Mouse (Mus musculus) effector memory CD4-positive, alpha-beta T cell, adult 5 months (primary cell): Measurements from ENCODE around the gene Car14. TPM values are rescaled to one million over a fixed set of nuclear protein-coding genes. Genes with fewer than 3 reads are reported as not detected.

Experiments used
- polyA plus RNA-seq: library from polyadenylated mRNA; unstranded; fragments of 100-300 nt; shearing (Covaris generic); gene quantifications from one replicate; pipeline ENCODE4 v1.2.1, GENCODE M21; 2017

Car14 gene
- not detected for polyA plus RNA-seq

GRCm38 (mm10) chr3:95904568-95904967, at the start of gene Car14:
Car14 (minus strand) TSS chr3:95904691.

GRCm38 (mm10) chr3:95928658-95929503, 24.4 kb upstream of the Car14 start, which contains the start of gene Anp32e:
Anp32e (plus strand) TSS chr3:95929246.

GRCm38 (mm10) chr3:95893606-95894316, 10.7 kb downstream of the Car14 start, which contains the start of gene Aph1a:
Aph1a (plus strand) TSS chr3:95893969.

DNA sequence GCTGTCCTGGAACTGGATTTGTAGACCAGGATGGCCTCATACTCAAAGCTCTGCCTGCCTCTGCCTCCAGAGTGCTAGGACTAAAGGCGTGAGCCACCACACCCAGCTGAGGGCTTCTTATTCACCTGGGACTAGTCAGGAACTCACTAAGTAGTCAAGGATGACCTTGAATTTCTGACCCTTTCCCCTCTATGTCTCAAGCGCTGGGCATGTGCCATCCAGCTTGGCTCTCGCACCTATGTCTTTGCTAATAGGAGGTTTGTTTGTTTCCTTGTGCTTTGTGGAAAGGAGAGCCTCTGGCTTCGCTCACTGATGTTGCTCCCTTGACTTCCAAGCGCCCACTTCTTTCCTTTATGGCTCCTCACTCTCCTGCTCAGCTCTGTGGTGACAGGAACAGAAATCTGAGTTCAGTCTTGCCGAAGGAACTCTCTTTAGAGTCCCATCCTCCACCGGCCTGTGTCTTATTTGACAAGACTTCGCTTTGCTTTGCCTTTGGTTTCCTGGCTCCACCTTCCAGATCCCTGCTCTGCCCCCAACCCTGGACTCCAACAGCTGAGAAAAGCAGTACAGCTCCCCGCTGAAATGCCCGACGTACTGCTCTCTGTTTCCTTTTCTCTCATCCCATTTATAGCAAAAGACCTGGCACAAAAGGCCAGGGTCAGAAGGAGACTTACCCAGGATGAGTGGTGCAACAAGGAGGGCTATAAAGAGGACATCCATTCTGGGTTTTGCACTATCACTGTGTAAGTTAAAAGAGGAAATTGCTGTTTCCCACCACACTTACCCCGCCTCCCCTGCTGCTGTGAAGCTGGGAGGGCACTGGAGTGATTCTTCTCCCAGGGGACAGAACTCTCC, 13.1 kb downstream of the Car14 start, which contains the start of gene BC028528:
Gene BC028528 (minus strand): TSS at position 795 of the 855 bp plus-strand sequence.

DNA sequence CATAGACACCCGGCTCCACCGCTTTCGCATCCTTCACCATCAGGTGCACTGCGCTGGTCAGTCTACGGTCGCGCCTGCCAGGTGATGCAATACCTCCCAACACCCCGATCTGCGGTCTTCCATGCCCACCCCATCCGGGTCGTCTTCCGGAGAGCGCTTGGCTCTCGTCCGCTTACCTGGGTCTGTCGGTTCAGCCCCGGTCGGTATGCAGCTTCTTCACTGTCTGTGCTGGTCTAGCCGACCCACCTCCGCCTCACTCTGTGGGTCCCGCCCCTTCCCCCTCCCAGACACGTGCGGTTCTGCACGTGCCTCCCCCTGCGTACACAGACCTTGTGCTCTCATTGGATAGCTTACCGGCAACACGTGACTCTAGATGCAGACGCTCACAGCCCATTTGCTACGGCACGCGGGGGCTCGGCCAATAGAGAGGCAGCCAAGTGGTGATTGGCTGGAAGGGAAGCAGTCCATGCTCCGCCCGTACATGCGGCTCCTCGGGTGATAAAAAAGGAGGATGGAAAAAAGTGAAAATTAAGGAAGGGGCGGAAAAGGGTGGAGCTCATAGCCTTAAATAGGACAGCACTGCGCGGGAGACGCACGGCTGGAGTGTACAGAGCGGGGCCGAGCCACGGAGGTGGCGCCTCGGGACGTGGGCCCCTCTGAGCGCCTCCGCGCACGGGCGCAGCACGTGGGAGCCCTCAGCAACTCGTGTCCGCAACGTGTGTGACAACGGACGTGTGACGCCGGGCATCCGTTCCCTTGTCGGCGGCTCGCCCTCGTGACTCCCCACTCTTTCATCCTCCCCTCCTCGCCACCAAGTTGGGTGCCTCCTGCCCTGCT, 22.3 kb downstream of the Car14 start, which contains the start of gene Ciart:
Gene Ciart (minus strand): TSS at position 273 of the 837 bp plus-strand sequence.

DNA sequence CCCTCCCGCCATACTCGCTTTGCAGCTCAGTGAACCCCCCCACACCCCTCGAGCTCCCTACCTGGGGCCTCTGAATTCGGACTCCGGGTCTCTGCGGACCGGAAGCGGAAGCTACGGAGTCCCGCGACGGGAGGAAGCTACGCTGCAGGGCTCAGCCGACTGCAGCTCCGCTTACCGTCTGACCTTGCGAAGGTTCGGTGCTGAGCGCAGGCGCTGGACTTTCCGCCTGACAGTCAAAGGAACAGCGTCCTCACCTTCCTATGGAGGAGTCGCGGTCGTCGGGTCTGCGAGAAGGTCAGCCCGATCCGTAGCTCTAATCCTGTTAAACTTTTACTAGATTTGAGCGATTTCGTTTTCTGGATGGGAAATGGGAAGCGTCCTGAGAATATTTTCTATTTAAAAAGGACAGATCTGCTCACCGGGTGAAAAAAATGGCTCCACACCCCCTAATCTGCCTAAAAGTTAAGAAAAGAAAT, 33.1 kb downstream of the Car14 start, which contains the start of gene Mrps21:
Gene Mrps21 (minus strand): TSS at position 128 of the 476 bp plus-strand sequence.

DNA sequence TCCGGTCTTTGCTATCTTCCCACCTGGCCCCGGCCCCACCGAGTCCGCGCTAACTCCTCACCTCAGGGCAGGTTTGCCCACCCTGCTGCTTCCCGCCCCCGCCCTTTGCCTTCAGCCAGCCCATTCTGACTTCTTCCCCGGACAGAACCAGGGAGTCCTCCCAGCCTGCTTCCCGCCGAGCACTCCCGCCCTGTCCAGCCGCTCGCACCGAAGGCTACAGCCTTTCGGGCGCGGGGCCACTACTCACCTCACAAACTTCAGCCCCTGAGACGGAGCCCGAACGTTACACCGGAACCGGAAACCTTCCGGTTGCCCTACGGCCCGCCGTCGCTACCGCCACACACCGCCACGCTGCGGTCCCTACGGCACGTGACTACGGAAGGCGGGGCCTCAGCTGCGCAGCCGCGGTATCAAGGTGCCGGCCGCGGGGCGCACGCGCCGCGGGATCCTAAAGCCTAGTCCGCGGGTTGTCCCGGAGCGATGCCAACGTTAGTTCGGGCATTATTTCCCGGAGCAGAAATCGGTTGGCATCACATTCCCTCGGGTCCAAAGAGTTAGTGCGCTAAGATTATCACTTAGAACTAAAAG, 48.9 kb downstream of the Car14 start, which contains the start of gene Prpf3:
Gene Prpf3 (minus strand): TSS at position 384 of the 588 bp plus-strand sequence.

Other genes starting within 250 kb of the Car14 start
- 460 TPM for gene Mcl1, start 245.9 kb downstream of the Car14 start, polyA plus RNA-seq
- 2.6 TPM for gene Adamtsl4, start 216.8 kb downstream of the Car14 start, polyA plus RNA-seq
- gene Ecm1, start 165.1 kb downstream of the Car14 start, polyA plus RNA-seq: 12.3 TPM
- gene Tars2, start 144.5 kb downstream of the Car14 start, polyA plus RNA-seq: 48.3 TPM
- 52.7 TPM for gene Rprd2, start 85.8 kb downstream of the Car14 start, polyA plus RNA-seq
- 37.2 TPM for gene Prpf3, start 48.8 kb downstream of the Car14 start, polyA plus RNA-seq
- 101 TPM for gene Mrps21, start 33.2 kb downstream of the Car14 start, polyA plus RNA-seq
- gene Ciart, start 22.4 kb downstream of the Car14 start, polyA plus RNA-seq: 23.2 TPM
- not detected for gene BC028528, start 12.7 kb downstream of the Car14 start, polyA plus RNA-seq
- gene Aph1a, start 10.7 kb downstream of the Car14 start, polyA plus RNA-seq: 39.2 TPM
- gene Anp32e, start 24.6 kb upstream of the Car14 start, polyA plus RNA-seq: 215 TPM
- gene Plekho1, start 91.3 kb upstream of the Car14 start, polyA plus RNA-seq: 14.1 TPM
- 11.1 TPM for gene Vps45, start 153.8 kb upstream of the Car14 start, polyA plus RNA-seq
- gene Otud7b, start 199.8 kb upstream of the Car14 start, polyA plus RNA-seq: 17.9 TPM